Mouse (Mus musculus): ENCODE results near the gene Ets1.

DNA sequence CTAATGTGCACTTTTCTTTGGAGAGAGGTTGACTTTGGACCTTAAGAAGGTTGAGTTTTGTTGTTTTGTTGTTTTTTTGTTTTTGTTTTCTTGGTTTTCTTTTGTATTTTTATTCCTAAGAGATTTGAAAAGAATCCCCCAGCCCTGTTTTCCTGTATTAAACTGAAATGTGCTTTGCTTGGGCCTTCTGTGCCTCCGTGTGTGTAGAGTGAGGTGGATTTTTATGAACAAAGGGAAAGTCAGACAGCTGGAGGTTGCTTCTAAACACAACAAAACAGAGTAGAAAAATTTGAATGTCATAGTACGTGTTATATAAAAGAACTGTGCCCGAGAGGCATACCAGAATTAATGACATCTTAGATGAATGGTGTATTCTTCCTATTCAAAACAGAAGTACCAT, 71.4 kb downstream of the Ets1 start:
- TF ChIP-seq POLR2A (IDR thresholded peaks at IDR 0.05; ENCODE audit: borderline replicate concordance, low read depth, low read length) = no peak
- TF ChIP-seq CTCF (IDR thresholded peaks at IDR 0.05; ENCODE audit: low read depth, low read length) = no peak

All from bone marrow macrophage, adult 2 months (primary cell).